Comparison of ENCODE assay signal across 11 mouse cellular contexts in genomic region chr10:76958201-76958600, GRCm38 (mm10). TPM values are rescaled to one million over a fixed set of nuclear protein-coding genes. Genes with fewer than 3 reads are reported as not detected.
DNase-seq lines count a peak whose midpoint lies in the region; TF ChIP-seq lines count a peak whose summit lies in the region.
"Had no signal": no experiment of that assay in that cellular context is flagged by ENCODE, and none has a peak within 500 bp of the region (broad histone marks: within the 10 kb centered on the region; RNA-seq: fewer than 3 reads in every experiment).

No protein-coding gene starts in this region.

- intact Hi-C loops in gastrocnemius, adult 2 months (cut with DNase I) = no loop called here

- H3K27me3 ChIP-seq in thymus, adult 2 months (ENCODE audit: control insufficient read depth, insufficient read depth, low read length) = no peaks in the 10 kb centered on the region
- H3K27me3 ChIP-seq: neural tube, embryonic 13.5 days had no signal

- peaks cover 14% of the 10 kb centered on the region for H3K4me1 ChIP-seq in thymus, adult 2 months (replicated peaks; ENCODE audit: control insufficient read depth, insufficient read depth, low read length)

- no peaks in the 10 kb centered on the region for H3K36me3 ChIP-seq in thymus, adult 2 months (ENCODE audit: control insufficient read depth, insufficient read depth, low read length)
- H3K36me3 ChIP-seq: neural tube, embryonic 13.5 days had no signal

- H3K27ac ChIP-seq in thymus, adult 2 months (ENCODE audit: control insufficient read depth, insufficient read depth, low read length) = no peak overlapping the region
- H3K27ac ChIP-seq in gastrocnemius, adult 2 months = no peak overlapping the region
- H3K27ac ChIP-seq: neural tube, embryonic 13.5 days had no signal

- peak; percentile 49 for DNase-seq in heart, postnatal 4 days
- DNase-seq in heart, adult 11 months = no peak
- DNase-seq in thymus, adult 2 months = peak; percentile 25
- DNase-seq in thymus, postnatal 25 days = no peak
- peak; percentile 68 for DNase-seq in embryo, embryonic 11 days
- DNase-seq in thymus, postnatal 14 days = peak; percentile 42
- no peak for DNase-seq in gastrocnemius, adult 2 months
- no peak for DNase-seq in urinary bladder, adult 18-20 months (ENCODE audit: low spot score in 2 of 2)
- DNase-seq: kidney, adult 11 months; right cerebral cortex, postnatal 25 days had no signal

- no peak overlapping the region for H3K4me3 ChIP-seq in thymus, adult 2 months (ENCODE audit: control insufficient read depth, insufficient read depth, low read length)
- H3K4me3 ChIP-seq in gastrocnemius, adult 2 months = no peak overlapping the region
- H3K4me3 ChIP-seq: neural tube, embryonic 13.5 days had no signal

- TF ChIP-seq CTCF in thymus, adult 2 months (IDR thresholded peaks at IDR 0.05; ENCODE audit: borderline replicate concordance, control insufficient read depth, extremely low read depth, insufficient read depth, low read length, poor library complexity) = no peak
- TF ChIP-seq CTCF in gastrocnemius, adult 2 months (IDR thresholded peaks at IDR 0.05) = no peak

- 68% methylated on average over 3 of the region's 3 CpGs for WGBS in thymus, adult 2 months

- TF ChIP-seq POLR2A in thymus, adult 2 months (IDR thresholded peaks at IDR 0.05; ENCODE audit: control insufficient read depth, extremely low read depth, insufficient read depth, low read length, poor library complexity) = no peak

RNA-seq across cellular contexts. Expression of gene Pcbp3, which starts 3.5 kb away (rescaled TPM):
- 10 to 100 TPM; 10.0 to 11.3 TPM for total RNA-seq in heart, postnatal 4 days (2021)
- 12.7 and 18.6 TPM in 2 replicates for polyA plus RNA-seq in thymus, adult 2 months (2012; rRNA removed)
- total RNA-seq in gastrocnemius, adult 2 months (2021) = 1 to 10 TPM; 1.9 to 2.0 TPM

Comparison
In these comparisons a context has a peak if more than half of its experiments do, and no peak if none do; other contexts are left out.
1. DNase-seq: peak in heart, postnatal 4 days (single experiment), thymus, adult 2 months (single experiment), embryo, embryonic 11 days (single experiment) and thymus, postnatal 14 days (single experiment); none in heart, adult 11 months (single experiment), thymus, postnatal 25 days (single experiment), gastrocnemius, adult 2 months (single experiment) and urinary bladder, adult 18-20 months (0 of 2).